Mouse (Mus musculus) kidney, postnatal 10 days (tissue): Measurements from ENCODE around the gene Arhgap42.
A peak's percentile ranks its signal among the peaks of the same experiment; 100 is the strongest.

Experiments used
- DNase-seq: peaks from one replicate; pipeline ENCODE4 v3.0.0; 2021; ENCODE audit warnings: mixed read lengths

The Arhgap42 gene

GRCm38 (mm10) chr9:9142144-9142543, 96.8 kb downstream of the Arhgap42 start:
- DNase-seq: no peak

GRCm38 (mm10) chr9:9128996-9129694, 109.8 kb downstream of the Arhgap42 start:
- no peak for DNase-seq

GRCm38 (mm10) chr9:9127041-9127755, 111.7 kb downstream of the Arhgap42 start:
- peak; percentile 19 for DNase-seq

- no peak for DNase-seq
These were observed 114.7 kb downstream of the Arhgap42 start for GRCm38 (mm10) chr9:9124156-9124555.

GRCm38 (mm10) chr9:9114266-9114665, 124.6 kb downstream of the Arhgap42 start:
- no peak for DNase-seq

GRCm38 (mm10) chr9:9113847-9114246, 125.1 kb downstream of the Arhgap42 start:
- no peak for DNase-seq

GRCm38 (mm10) chr9:9112921-9113320, 126.0 kb downstream of the Arhgap42 start:
- DNase-seq: no peak

- no peak for DNase-seq
These were observed 131.2 kb downstream of the Arhgap42 start for GRCm38 (mm10) chr9:9107697-9108096.

- DNase-seq: no peak
These were observed 134.1 kb downstream of the Arhgap42 start for GRCm38 (mm10) chr9:9104761-9105160.

- DNase-seq: no peak
These were observed 136.8 kb downstream of the Arhgap42 start for GRCm38 (mm10) chr9:9102158-9102514.

- no peak for DNase-seq
These were observed 137.3 kb downstream of the Arhgap42 start for GRCm38 (mm10) chr9:9101482-9102157.

GRCm38 (mm10) chr9:9101055-9101454, 137.8 kb downstream of the Arhgap42 start:
- DNase-seq: no peak

GRCm38 (mm10) chr9:9097835-9098234, 141.1 kb downstream of the Arhgap42 start:
- no peak for DNase-seq

- no peak for DNase-seq
These were observed 142.1 kb downstream of the Arhgap42 start for GRCm38 (mm10) chr9:9096761-9097160.

- no peak for DNase-seq
These were observed 145.8 kb downstream of the Arhgap42 start for GRCm38 (mm10) chr9:9093096-9093495.

GRCm38 (mm10) chr9:9083441-9083840, 155.5 kb downstream of the Arhgap42 start:
- peak; percentile 58 for DNase-seq

GRCm38 (mm10) chr9:9052920-9053319, 186.0 kb downstream of the Arhgap42 start:
- DNase-seq: no peak

GRCm38 (mm10) chr9:9051184-9051583, 187.7 kb downstream of the Arhgap42 start:
- peak; percentile 48 for DNase-seq

- DNase-seq: peak; percentile 9
These were observed 189.7 kb downstream of the Arhgap42 start for GRCm38 (mm10) chr9:9049202-9049601.

- no peak for DNase-seq
These were observed 197.9 kb downstream of the Arhgap42 start for GRCm38 (mm10) chr9:9041009-9041408.

- no peak for DNase-seq
These were observed 201.8 kb downstream of the Arhgap42 start for GRCm38 (mm10) chr9:9037017-9037671.

- DNase-seq: no peak
These were observed 211.0 kb downstream of the Arhgap42 start for GRCm38 (mm10) chr9:9027904-9028303.

- no peak for DNase-seq
These were observed 211.5 kb downstream of the Arhgap42 start for GRCm38 (mm10) chr9:9027445-9027844.
